ENCODE assay signal across 14 mouse cellular contexts in the genomic region with DNA sequence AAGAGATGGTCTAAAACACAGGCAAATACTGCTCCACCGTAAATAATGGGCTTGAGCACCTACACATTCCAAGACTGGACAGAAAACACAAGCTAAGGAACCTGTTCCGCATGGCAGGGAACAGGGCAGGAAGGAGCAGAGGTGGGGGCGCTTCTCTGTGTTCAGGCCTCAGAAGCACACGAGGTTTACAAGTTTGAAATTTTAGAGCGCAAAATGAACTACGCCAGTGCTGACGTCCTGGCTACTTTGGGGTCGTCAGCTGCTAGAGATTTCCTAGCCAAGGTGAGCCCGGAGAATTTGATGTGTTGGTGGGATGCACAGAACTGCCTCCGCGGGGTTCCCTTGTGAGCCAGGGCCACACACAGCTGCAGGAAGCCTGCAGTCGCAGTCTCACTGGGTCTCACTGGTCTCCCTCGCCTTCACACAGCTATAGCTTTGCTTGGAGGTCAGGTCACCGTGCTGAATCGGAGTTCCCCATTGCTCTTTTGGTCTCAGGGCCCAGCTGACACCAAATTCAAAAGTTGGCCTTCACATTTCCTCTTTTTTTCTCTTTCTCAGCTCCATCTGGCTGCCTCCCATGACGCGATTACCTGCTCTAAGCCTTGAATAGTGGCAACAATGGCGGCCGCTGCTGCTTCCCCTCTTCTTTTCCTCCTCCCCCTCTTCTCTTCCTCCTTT. TPM values are rescaled to one million over a fixed set of nuclear protein-coding genes. Genes with fewer than 3 reads are reported as not detected.
DNase-seq lines count a peak whose midpoint lies in the region.
"Had no signal": no experiment of that assay in that cellular context is flagged by ENCODE, and none has a peak within 500 bp of the region (broad histone marks: within the 10 kb centered on the region; RNA-seq: fewer than 3 reads in every experiment).

No protein-coding gene starts in this region.

- DNase-seq in adrenal gland, postnatal 14 days: peak; percentile 13
- DNase-seq in adrenal gland, adult 18-20 months (ENCODE audit: low spot score in 2 of 2): no peak
- DNase-seq in thymus, postnatal 4 days: peak; percentile 30
- no peak for DNase-seq in thymus, postnatal 36 days
- DNase-seq in natural killer cell, adult 2 months (ENCODE audit: low spot score in 2 of 2): peak; percentile 30 to 52
- no peak for DNase-seq in right cerebral cortex, postnatal 36 days (ENCODE audit: low spot score in 2 of 2)
- DNase-seq in cerebellum, adult 8-10 months: no peak
- no peak for DNase-seq in layer of hippocampus, postnatal 10 days (ENCODE audit: low spot score in 2 of 2)
- DNase-seq: adrenal gland, postnatal 25 days; cerebellum, adult 11 months; layer of hippocampus, adult 9-11 months; lung, embryonic 14.5 days; retina, postnatal 1 day had no signal

RNA-seq across cellular contexts. Expression of a gene that starts 8.3 kb away (rescaled TPM):
- total RNA-seq in adrenal gland, postnatal 14 days (2021): 15.2 and 15.8 TPM in 2 replicates
- total RNA-seq in adrenal gland, adult 18-20 months (2021): 10 to 100 TPM; 11.4 to 13.4 TPM
- 10 to 100 TPM; 16.7 to 20.1 TPM for total RNA-seq in layer of hippocampus, postnatal 10 days (2021)

RNA-seq across cellular contexts. Expression of a gene that starts 9.3 kb away (rescaled TPM):
- 58.7 and 68.2 TPM in 2 replicates for total RNA-seq in adrenal gland, postnatal 14 days (2021)
- total RNA-seq in adrenal gland, adult 18-20 months (2021): 10 to 100 TPM; 90.0 to 92.7 TPM
- total RNA-seq in layer of hippocampus, postnatal 10 days (2021): 10 to 100 TPM; 13.4 to 16.7 TPM

RNA-seq across cellular contexts. Expression of a gene that starts 25.0 kb away (rescaled TPM):
- total RNA-seq in adrenal gland, postnatal 14 days (2021): 10.6 and 12.0 TPM in 2 replicates
- total RNA-seq in adrenal gland, adult 18-20 months (2021): 1 to 10 TPM; 2.1 to 4.8 TPM
- not detected for total RNA-seq in layer of hippocampus, postnatal 10 days (2021)
- total RNA-seq: heart, postnatal 25 days had no signal

Comparison
In these comparisons a context has a peak if more than half of its experiments do, and no peak if none do; other contexts are left out.
1. DNase-seq: peak in adrenal gland, postnatal 14 days (single experiment), thymus, postnatal 4 days (single experiment) and natural killer cell, adult 2 months (2 of 2); none in adrenal gland, adult 18-20 months (0 of 2), thymus, postnatal 36 days (0 of 2), right cerebral cortex, postnatal 36 days (0 of 2), cerebellum, adult 8-10 months (single experiment) and layer of hippocampus, postnatal 10 days (0 of 2).